Mouse (Mus musculus) kidney, adult 2 months (tissue): ENCODE measurements around the gene Egfem1.

Experiments used
- CTCF ChIP-seq: fragments of 200-500 bp; conservative IDR thresholded peaks from 2 replicates; pipeline ENCODE4 v1.5.1; 2011; ENCODE audit warnings: low read depth, mild to moderate bottlenecking, control low read depth, low read length, moderate library complexity, mixed read lengths; ENCODE audit not compliant: insufficient read depth, insufficient read length
- POLR2A ChIP-seq: fragments of 200-500 bp; IDR thresholded peaks from one replicate; pipeline ENCODE4 v1.6.1; 2011; ENCODE audit warnings: low read depth, low read length, control low read depth

DNA sequence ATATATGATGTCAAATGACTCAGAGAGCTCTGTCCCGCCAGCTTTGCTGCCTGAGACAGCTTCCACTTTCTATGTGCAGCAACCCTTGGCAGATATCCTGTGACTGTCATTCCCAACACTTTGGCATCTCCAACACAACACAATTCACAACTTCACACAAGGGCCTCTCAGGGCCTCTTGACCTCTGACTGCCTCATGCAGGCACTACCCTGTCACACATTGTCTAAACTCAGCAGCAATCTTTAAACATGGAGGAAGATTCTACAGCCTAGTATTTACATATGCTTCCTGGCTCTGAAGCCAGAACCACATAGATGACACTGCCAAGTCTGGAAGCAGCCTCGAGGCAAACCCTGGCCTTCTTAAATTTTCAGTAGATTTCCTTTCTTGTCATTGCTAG is 558.0 kb downstream of the Egfem1 start:
- no peak for TF ChIP-seq POLR2A
- no peak for TF ChIP-seq CTCF
